Mouse (Mus musculus): ENCODE measurements at regions not wholly inside any gene's neighbourhood (a gene's known extent, or its start where the extent isn't known, plus 50 kb on each side); places are given as distances from the start of the nearest gene placed in this dataset.

GRCm38 (mm10) chr4:125203521-125203920, 75.9 kb upstream of the Zc3h12a start:
- in situ Hi-C loops (cut with MboI, MseI): no loop called here

DNA sequence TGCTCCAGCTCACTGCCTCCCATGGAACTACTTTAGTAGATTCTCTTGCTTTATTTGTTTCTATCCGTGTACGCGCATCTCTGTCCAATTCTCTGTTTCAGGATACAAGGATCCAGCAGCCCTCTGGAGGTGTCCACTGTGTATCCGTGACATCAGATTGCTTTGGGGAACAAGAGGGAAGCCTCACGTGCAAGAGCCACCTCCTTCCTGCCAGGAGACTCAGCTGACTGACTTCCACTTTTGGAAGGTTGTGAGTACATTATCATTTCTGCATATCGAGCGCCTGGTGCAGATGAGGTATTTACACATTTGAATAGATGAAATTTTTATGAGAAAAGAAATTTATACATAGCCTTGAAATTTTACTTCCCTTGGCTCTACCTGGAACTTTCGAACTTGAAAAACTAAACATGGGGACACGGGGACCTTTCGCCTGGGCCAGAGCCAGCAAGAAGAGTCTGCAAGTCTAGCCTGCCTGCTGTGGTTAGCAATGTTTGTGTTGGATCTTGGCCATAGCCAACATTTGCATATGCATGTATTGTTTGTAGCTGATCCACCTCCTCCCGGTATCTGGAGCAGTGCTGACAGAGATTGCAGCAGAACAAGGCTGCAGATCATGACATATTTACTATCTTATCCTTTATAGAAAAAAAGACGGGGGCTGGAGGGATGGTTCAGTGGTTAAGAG, 74.1 kb upstream of the Zc3h12a start:
- in situ Hi-C loops (cut with MboI, MseI): no loop called here

GRCm38 (mm10) chr4:125200762-125201161, 73.1 kb upstream of the Zc3h12a start:
- in situ Hi-C loops (cut with MboI, MseI): no loop called here

DNA sequence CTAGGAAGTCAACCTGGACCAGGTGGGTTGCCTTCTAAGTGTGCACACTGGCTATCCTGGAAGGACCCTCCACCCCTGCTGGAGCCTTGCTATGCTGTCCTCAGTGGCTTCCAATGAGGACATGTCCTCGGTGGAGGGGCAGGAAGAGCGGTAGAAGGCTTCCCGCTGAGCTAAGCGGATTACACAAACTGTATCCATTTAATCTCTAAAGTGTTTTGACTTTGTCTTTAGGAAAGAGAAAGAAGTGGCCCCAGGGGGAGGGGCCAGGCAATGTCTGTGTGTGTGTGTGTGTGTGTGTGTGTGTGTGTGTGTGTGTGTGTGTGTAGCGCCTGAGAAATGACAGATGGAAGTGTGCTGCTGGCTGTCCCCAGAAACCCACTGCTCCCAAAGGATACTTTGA, 71.6 kb upstream of the Zc3h12a start:
- in situ Hi-C loops (cut with MboI, MseI): no loop called here

DNA sequence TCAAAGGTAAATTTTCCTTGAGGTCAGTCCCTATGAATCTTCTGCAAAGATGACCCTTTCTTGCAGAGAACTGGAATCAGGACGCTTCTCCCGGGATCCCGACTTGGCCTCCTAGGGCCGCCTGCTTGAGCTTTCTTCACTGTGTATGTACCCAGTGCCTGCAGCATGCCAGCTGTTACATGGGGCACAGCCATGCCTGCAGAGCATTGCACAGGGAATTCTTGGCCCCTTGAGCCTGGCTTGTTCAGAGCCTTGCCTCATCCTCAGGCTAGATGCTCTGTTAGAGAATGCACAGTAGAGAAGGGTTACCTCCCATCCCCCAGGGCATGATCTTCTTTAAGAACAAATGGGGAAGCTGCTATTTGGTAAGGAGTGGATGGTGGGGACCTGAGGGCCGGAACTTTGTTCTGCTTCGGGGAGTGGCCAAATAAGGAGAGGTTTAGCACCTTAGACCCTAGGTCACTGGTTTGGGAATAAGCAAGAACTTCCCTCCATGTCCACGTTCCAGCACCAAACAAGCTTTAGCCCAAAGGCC, 68.3 kb upstream of the Zc3h12a start:
- in situ Hi-C loops (cut with MboI, MseI): no loop called here

DNA sequence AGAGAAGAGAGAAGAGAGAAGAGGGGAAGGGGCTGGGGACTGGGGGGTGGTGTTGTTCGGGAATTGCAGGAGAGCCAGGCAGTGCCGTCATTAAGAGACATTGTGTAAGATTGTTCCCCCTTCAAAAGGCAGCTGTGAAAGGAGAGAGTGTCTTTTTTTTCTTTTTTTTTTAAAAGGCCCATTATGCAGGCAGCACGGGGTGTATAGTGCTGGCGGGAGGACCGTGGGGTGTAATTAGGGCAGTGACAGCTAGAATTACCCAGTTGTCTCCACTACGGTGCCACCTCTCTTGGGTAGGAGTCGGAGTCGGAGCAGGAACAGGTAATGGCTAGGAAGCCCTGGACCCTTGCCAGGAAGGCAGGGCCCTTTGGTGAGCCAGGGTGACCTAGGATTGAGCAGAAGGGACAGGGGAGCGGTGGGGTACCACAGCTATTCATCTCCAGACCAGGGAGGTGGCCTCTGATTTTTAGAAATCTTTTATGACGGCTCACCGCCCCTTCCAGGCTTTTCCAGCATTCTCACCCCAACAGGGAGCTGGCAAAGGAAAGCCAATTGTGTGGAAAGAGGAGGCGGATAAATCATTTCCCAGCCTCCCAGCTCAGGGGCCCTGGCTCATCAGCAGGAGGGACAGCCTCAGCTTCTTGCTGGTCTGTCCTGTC, 67.2 kb upstream of the Zc3h12a start:
- in situ Hi-C loops (cut with MboI, MseI): no loop called here

- in situ Hi-C loops (cut with MboI, MseI): no loop called here
Observed at GRCm38 (mm10) chr4:125194298-125194697, 66.7 kb upstream of the Zc3h12a start.

GRCm38 (mm10) chr4:125191680-125192079, 64.0 kb upstream of the Zc3h12a start:
- in situ Hi-C loops (cut with MboI, MseI): no loop called here

- in situ Hi-C loops (cut with MboI, MseI): no loop called here
Observed at GRCm38 (mm10) chr4:125191010-125191409, 63.4 kb upstream of the Zc3h12a start.

DNA sequence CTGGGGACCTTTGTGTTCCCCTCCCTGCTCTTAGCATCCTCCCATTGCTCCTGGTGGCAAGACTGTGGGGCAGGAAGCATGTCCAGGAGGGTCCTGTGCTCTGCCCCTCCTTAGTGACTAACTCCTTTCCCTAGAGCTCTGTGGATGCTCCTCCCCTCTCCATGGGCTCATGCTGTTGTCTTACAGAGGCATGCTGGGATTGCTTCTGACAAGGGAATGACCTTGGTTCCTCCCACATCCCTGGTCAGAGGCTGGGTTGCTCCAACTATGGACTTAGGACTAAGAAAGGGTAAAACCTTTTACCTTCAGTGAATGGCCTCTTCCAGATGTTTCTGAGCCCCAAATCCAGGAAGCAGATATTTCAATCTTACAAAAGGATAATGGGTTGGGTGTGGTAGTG, 62.3 kb upstream of the Zc3h12a start:
- in situ Hi-C loops (cut with MboI, MseI): no loop called here

- in situ Hi-C loops (cut with MboI, MseI): no loop called here
Observed at GRCm38 (mm10) chr4:125186246-125186645, 58.6 kb upstream of the Zc3h12a start.

DNA sequence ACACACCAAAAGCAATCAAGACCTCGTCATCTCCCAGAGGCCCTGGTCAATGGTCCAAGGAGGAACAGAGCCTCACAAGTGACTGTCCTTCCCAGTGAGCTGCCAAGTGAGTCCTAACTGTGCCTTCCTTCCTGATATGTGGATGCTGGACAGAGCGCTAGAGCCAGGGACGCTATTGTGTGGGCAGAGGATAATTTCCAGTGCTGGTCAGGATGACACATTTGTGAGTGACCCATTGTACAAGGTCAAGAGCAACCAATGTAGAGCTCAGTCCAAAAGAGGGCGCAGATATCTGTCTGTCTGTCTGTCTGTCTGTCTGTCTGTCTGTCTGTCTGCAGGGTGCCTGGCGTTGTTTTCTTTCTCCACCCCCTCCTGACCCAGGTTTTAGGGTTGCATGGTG, 57.4 kb upstream of the Zc3h12a start:
- in situ Hi-C loops (cut with MboI, MseI): no loop called here

DNA sequence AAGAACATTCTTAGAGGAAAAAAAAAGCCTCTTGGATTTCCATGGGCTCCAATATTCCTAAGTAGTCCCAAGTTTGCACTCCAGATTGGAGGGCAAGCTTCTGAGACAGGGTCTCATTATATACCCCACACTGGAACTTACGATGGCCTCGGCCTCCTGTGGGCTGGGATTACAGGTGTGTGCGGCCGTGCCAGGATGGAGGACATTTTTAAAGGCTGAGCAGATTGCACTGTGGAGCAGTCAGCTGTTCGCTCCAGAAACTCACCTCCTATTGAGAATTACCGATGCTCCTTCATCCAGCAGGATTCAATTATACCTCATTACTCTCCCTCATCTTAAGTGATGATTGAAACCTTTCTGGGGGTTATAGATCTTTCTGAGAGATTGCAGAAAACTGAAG, 53.3 kb upstream of the Zc3h12a start:
- in situ Hi-C loops (cut with MboI, MseI): no loop called here

DNA sequence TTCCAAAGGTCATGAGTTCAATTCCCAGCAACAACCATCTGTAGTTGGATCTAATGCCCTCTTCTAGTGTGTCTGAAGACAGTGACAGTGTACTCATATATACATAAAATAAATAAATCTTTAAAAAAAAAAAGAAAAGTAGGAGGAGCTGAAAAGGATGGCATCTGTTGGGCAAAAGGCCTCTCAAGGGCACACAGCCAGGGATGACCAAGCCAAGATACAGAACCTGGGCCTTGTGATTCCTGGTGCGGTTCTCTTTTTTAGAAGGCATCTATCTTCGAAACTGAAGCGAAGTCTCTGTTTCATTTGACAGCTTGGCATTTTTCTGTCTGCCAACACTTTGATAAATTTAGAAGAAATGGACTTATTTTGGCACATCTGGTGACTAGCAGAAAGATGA, 50.9 kb upstream of the Zc3h12a start:
- in situ Hi-C loops (cut with MboI, MseI): no loop called here

DNA sequence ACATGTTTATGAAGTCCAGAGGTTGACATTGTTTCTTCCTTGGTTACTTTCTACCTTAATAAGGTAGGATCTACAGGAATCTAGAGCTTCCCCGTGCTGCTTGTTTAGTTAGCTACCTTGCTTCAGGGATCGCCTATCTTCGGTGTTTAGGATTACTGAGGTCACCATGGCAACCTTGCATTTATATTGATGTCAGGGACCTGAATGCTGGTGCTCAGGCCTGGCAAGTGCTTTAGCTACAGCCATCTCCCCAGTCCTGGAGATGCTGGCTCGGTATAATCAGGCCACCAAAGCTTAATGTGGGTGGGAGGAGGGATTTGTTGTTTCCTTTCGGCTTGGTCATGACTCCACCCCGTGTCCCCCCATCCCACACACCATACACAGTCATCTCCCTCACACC, 50.0 kb upstream of the Zc3h12a start:
- in situ Hi-C loops (cut with MboI, MseI): no loop called here

Data from T-helper 2 cell (primary cell).